Mouse (Mus musculus): ENCODE results near the gene Zdhhc23. TPM values are rescaled to one million over a fixed set of nuclear protein-coding genes. Genes with fewer than 3 reads are reported as not detected.

Gene Zdhhc23
- total RNA-seq, 1 experiment, result 3.3 TPM

DNA sequence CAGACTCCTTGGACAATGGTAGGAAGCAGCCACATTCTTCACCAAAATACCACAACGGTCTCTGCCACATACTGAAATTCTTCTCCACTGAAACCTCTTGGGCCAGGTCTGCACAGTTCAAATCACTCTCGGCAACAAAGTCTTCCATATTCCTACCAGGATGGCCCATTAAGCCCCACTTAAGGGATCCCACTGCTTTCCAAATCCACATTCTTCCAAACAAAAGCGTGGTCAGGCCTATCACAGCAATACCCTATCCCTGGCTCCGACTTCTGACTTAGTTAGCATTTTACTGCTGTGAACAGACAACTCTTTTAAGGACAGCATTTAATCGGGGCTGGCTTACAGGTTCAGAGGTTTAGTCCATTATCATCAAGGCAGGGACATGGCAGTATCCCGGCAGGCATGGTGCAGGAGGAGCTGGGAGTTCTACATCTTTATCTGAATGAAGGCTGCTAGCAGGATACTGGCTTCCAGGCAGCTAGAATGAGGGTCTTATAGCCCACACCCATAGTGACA lies 53.2 kb downstream of the Zdhhc23 start, which contains the start of gene Qtrt2:
TSS of gene Qtrt2 (minus strand) at position 469 of the 519 bp plus-strand sequence.
- Histone ChIP-seq H3K9ac (ENCODE audit: insufficient read depth, low read depth, low read length, poor library complexity, severe bottlenecking) (no peak within 1 kb of the TSS), H3K27ac (ENCODE audit: insufficient read depth, low read depth, low read length, poor library complexity, severe bottlenecking) (no peak within 1 kb of the TSS), H3K4me1 (ENCODE audit: control insufficient read depth in 2 of 2, insufficient read depth in 2 of 2, low read length in 2 of 2, poor library complexity in 1 of 2) (peaks cover 0 to 6% of the 10 kb centered on the region in 2 experiments; a peak in 1 of 4 replicates), H3K4me3 (ENCODE audit: insufficient read depth in 1 of 2, low read depth in 1 of 2, low read length in 2 of 2, poor library complexity in 1 of 2, severe bottlenecking in 1 of 2) (no peak within 1 kb of the TSS), H3K9me3 (ENCODE audit: control insufficient read depth, insufficient read depth, low read depth, low read length) (no peaks in the 10 kb centered on the region), H3K36me3 (ENCODE audit: control insufficient read depth, insufficient read depth, low read length, poor library complexity, severe bottlenecking) (no peaks in the 10 kb centered on the region)
- in situ Hi-C loops (cut with MboI; ENCODE audit: low sequenced_read_pairs in 2 of 2, unreplicated experiment in 2 of 2), result no loop called here
- no peak for TF ChIP-seq HCFC1 (IDR thresholded peaks at IDR 0.05; ENCODE audit: borderline replicate concordance, insufficient read depth, low read length)
- TF ChIP-seq MAFK (IDR thresholded peaks at IDR 0.05; ENCODE audit: insufficient read depth, low read depth, low read length), result 0 out of 2 replicates have a peak, but pooled peaks have one; percentile 22
- DNase-seq (ENCODE audit: low read depth, low spot score), result peak; percentile 57

DNA sequence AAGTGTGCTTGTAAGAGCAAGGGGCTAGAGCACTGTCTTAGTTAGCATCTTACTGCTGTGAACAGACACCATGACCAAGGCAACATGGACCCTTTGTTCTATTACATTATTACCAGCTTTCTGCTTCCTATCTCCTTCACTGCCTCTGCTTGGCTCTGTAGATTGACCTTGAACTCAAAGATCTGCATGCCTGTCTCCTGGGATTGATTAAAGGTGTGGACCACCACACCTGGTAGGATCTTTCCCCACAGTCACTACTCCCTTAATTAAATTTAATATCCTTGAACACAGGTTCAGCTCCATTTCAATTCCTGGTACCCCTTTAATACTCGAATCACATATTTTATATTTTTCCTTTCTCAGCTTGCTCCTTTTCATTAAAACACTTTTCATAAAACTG lies 53.7 kb downstream of the Zdhhc23 start:
- DNase-seq (ENCODE audit: low read depth, low spot score), result no peak
- H3K27ac ChIP-seq (ENCODE audit: insufficient read depth, low read depth, low read length, poor library complexity, severe bottlenecking), result no peak overlapping the region

DNA sequence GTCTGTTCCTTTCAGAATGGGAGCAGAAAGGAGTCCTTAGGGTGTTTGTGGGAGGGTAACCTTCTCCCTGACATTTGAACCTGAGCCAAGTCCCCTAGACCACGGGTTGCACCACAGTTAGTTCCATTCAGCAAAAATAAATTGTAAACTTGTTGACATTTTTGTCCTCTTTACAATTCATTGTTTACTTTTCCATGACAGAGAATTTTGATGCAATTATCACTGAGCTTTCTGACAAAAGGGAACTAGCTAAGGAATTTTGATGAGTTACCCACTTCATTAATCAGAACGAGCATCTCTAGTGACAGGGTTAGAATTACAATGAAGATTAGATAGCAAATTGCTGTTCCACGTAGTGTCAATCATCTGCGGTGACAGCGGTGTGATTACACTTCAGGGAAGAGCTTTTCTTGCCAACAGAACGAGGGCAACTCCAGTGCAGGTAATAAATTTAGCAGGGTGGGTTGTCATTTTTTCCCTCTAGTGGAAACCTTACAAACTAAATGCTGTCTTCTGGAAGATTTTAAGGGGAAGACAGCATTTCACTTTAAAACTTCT lies 54.5 kb downstream of the Zdhhc23 start:
- no peak overlapping the region for H3K9ac ChIP-seq (ENCODE audit: insufficient read depth, low read depth, low read length, poor library complexity, severe bottlenecking)
- no peaks in the 10 kb centered on the region for H3K9me3 ChIP-seq (ENCODE audit: control insufficient read depth, insufficient read depth, low read depth, low read length)
- in situ Hi-C loops (cut with MboI; ENCODE audit: low sequenced_read_pairs in 2 of 2, unreplicated experiment in 2 of 2), result no loop called here
- H3K4me3 ChIP-seq (ENCODE audit: insufficient read depth in 1 of 2, low read depth in 1 of 2, low read length in 2 of 2, poor library complexity in 1 of 2, severe bottlenecking in 1 of 2), result no peak overlapping the region
- no peak overlapping the region for H3K27ac ChIP-seq (ENCODE audit: insufficient read depth, low read depth, low read length, poor library complexity, severe bottlenecking)
- no peak for DNase-seq (ENCODE audit: low read depth, low spot score)
- H3K36me3 ChIP-seq (ENCODE audit: control insufficient read depth, insufficient read depth, low read length, poor library complexity, severe bottlenecking), result no peaks in the 10 kb centered on the region
- peaks cover 0 to 6% of the 10 kb centered on the region in 2 experiments; a peak in 1 of 4 replicates for H3K4me1 ChIP-seq (ENCODE audit: control insufficient read depth in 2 of 2, insufficient read depth in 2 of 2, low read length in 2 of 2, poor library complexity in 1 of 2)
- no peak for TF ChIP-seq ZNF384 (IDR thresholded peaks at IDR 0.05; ENCODE audit: low read depth, low read length)
- no peak for TF ChIP-seq ZC3H11A (IDR thresholded peaks at IDR 0.05; ENCODE audit: borderline replicate concordance, low read depth, low read length)
- no peak for TF ChIP-seq HCFC1 (IDR thresholded peaks at IDR 0.05; ENCODE audit: borderline replicate concordance, insufficient read depth, low read length)
- no peak for TF ChIP-seq MAFK (IDR thresholded peaks at IDR 0.05; ENCODE audit: insufficient read depth, low read depth, low read length)

More for the DNA sequence above, 53.7 kb downstream of the Zdhhc23 start:
- Histone ChIP-seq H3K4me1 (ENCODE audit: control insufficient read depth in 2 of 2, insufficient read depth in 2 of 2, low read length in 2 of 2, poor library complexity in 1 of 2) (peaks cover 0 to 6% of the 10 kb centered on the region in 2 experiments; a peak in 1 of 4 replicates), H3K9me3 (ENCODE audit: control insufficient read depth, insufficient read depth, low read depth, low read length) (no peaks in the 10 kb centered on the region), H3K9ac (ENCODE audit: insufficient read depth, low read depth, low read length, poor library complexity, severe bottlenecking) (no peak overlapping the region), H3K36me3 (ENCODE audit: control insufficient read depth, insufficient read depth, low read length, poor library complexity, severe bottlenecking) (no peaks in the 10 kb centered on the region), H3K4me3 (ENCODE audit: insufficient read depth in 1 of 2, low read depth in 1 of 2, low read length in 2 of 2, poor library complexity in 1 of 2, severe bottlenecking in 1 of 2) (no peak overlapping the region)
- in situ Hi-C loops (cut with MboI; ENCODE audit: low sequenced_read_pairs in 2 of 2, unreplicated experiment in 2 of 2), result no loop called here
- TF ChIP-seq MAFK (IDR thresholded peaks at IDR 0.05; ENCODE audit: insufficient read depth, low read depth, low read length), result no peak

DNA sequence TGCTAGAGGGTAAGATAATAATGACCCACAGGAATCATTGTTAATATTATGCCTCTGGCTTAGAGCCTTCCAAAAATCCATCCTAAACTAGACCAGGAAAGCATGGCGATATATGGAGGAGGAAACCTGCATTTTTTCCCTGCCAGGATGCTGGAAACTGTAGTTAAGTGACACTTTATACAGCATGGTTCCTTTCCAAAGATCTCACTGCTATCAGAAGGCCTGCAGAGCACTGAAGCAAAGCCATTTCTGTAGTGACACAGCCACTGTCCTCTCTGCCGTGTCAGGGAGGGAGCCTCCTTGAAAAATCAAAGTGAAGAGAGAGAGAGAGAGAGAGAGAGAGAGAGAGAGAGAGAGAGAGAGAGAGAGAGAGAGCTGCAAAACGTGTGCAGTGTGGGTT lies 57.0 kb downstream of the Zdhhc23 start:
- H3K36me3 ChIP-seq (ENCODE audit: control insufficient read depth, insufficient read depth, low read length, poor library complexity, severe bottlenecking), result no peaks in the 10 kb centered on the region
- H3K9ac ChIP-seq (ENCODE audit: insufficient read depth, low read depth, low read length, poor library complexity, severe bottlenecking), result no peak overlapping the region
- in situ Hi-C loops (cut with MboI; ENCODE audit: low sequenced_read_pairs in 2 of 2, unreplicated experiment in 2 of 2), result no loop called here
- H3K4me3 ChIP-seq (ENCODE audit: insufficient read depth in 1 of 2, low read depth in 1 of 2, low read length in 2 of 2, poor library complexity in 1 of 2, severe bottlenecking in 1 of 2), result no peak overlapping the region
- TF ChIP-seq MAFK (IDR thresholded peaks at IDR 0.05; ENCODE audit: insufficient read depth, low read depth, low read length) (no peak), HCFC1 (IDR thresholded peaks at IDR 0.05; ENCODE audit: borderline replicate concordance, insufficient read depth, low read length) (no peak), ZNF384 (IDR thresholded peaks at IDR 0.05; ENCODE audit: low read depth, low read length) (no peak), ZC3H11A (IDR thresholded peaks at IDR 0.05; ENCODE audit: borderline replicate concordance, low read depth, low read length) (no peak), CHD2 (IDR thresholded peaks at IDR 0.05; ENCODE audit: low read depth, low read length) (no peak)
- H3K9me3 ChIP-seq (ENCODE audit: control insufficient read depth, insufficient read depth, low read depth, low read length), result no peaks in the 10 kb centered on the region
- no peak for DNase-seq (ENCODE audit: low read depth, low spot score)
- peaks cover 0 to 6% of the 10 kb centered on the region in 2 experiments; a peak in 1 of 4 replicates for H3K4me1 ChIP-seq (ENCODE audit: control insufficient read depth in 2 of 2, insufficient read depth in 2 of 2, low read length in 2 of 2, poor library complexity in 1 of 2)
- no peak overlapping the region for H3K27ac ChIP-seq (ENCODE audit: insufficient read depth, low read depth, low read length, poor library complexity, severe bottlenecking)

DNA sequence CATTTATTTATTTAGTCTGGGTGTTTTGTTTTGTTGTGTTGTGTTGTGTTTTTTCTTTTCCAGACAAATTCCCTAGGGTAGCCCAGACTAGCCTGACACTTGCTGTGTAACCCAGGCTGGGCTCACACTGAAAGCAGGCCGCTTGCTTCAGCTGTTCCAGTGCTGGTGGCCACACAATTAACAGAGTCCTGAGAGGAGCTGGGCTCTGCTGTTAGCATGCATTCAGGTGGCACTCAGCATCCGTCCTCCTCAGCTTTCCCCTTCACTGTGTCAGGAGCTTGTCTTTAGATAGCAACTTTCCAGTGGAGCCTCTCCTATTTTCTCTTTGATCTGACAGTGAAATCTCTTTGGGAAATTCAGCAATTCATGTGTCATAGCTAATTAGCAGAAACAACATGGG lies 57.6 kb downstream of the Zdhhc23 start:
- Histone ChIP-seq H3K36me3 (ENCODE audit: control insufficient read depth, insufficient read depth, low read length, poor library complexity, severe bottlenecking) (no peaks in the 10 kb centered on the region), H3K4me1 (ENCODE audit: control insufficient read depth in 2 of 2, insufficient read depth in 2 of 2, low read length in 2 of 2, poor library complexity in 1 of 2) (peaks cover 0 to 5% of the 10 kb centered on the region in 2 experiments; a peak in 1 of 4 replicates), H3K4me3 (ENCODE audit: insufficient read depth in 1 of 2, low read depth in 1 of 2, low read length in 2 of 2, poor library complexity in 1 of 2, severe bottlenecking in 1 of 2) (no peak overlapping the region), H3K27ac (ENCODE audit: insufficient read depth, low read depth, low read length, poor library complexity, severe bottlenecking) (no peak overlapping the region), H3K9ac (ENCODE audit: insufficient read depth, low read depth, low read length, poor library complexity, severe bottlenecking) (no peak overlapping the region), H3K9me3 (ENCODE audit: control insufficient read depth, insufficient read depth, low read depth, low read length) (no peaks in the 10 kb centered on the region)
- TF ChIP-seq HCFC1 (IDR thresholded peaks at IDR 0.05; ENCODE audit: borderline replicate concordance, insufficient read depth, low read length) (no peak), ZC3H11A (IDR thresholded peaks at IDR 0.05; ENCODE audit: borderline replicate concordance, low read depth, low read length) (no peak), CHD2 (IDR thresholded peaks at IDR 0.05; ENCODE audit: low read depth, low read length) (no peak), ZNF384 (IDR thresholded peaks at IDR 0.05; ENCODE audit: low read depth, low read length) (no peak), MAFK (IDR thresholded peaks at IDR 0.05; ENCODE audit: insufficient read depth, low read depth, low read length) (no peak)
- in situ Hi-C loops (cut with MboI; ENCODE audit: low sequenced_read_pairs in 2 of 2, unreplicated experiment in 2 of 2), result no loop called here
- DNase-seq (ENCODE audit: low read depth, low spot score), result no peak

All from ES-E14 (cell line).